Mouse (Mus musculus) liver, embryonic 15.5 days (tissue): ENCODE measurements at regions not wholly inside any gene's neighbourhood (a gene's known extent, or its start where the extent isn't known, plus 50 kb on each side); places are given as distances from the start of the nearest gene placed in this dataset.

ENCODE experiments used
- ATAC-seq: fragments of 200-750 bp; cut with Nextera tagmentation; 2 replicates; pipeline ENCODE4 v1.8.0; 2017; ENCODE audit warnings: moderate number of reproducible peaks, mild to moderate bottlenecking, moderate library complexity; ENCODE audit not compliant: insufficient read depth
- H3K27ac ChIP-seq: fragments of 300-500 bp; sonication (generic); replicated peaks from 2 replicates; pipeline ENCODE4 v1.5.1; 2015; ENCODE audit warnings: mild to moderate bottlenecking, inconsistent platforms
- H3K27me3 ChIP-seq: fragments of 300-500 bp; sonication (generic); 2 replicates; pipeline ENCODE4 v1.6.1; 2015; ENCODE audit warnings: mild to moderate bottlenecking, inconsistent platforms
- H3K36me3 ChIP-seq: fragments of 300-500 bp; sonication (generic); replicated peaks from 2 replicates; pipeline ENCODE4 v1.6.1; 2015; ENCODE audit warnings: moderate library complexity, mild to moderate bottlenecking, inconsistent platforms
- H3K4me1 ChIP-seq: fragments of 300-500 bp; sonication (generic); replicated peaks from 2 replicates; pipeline ENCODE4 v1.6.1; 2015; ENCODE audit warnings: inconsistent platforms
- H3K4me2 ChIP-seq: fragments of 300-500 bp; sonication (generic); 2 replicates; pipeline ENCODE4 v1.6.1; 2015; ENCODE audit warnings: moderate library complexity, mild to moderate bottlenecking, inconsistent platforms
- H3K4me3 ChIP-seq: fragments of 300-500 bp; sonication (generic); replicated peaks from 2 replicates; pipeline ENCODE4 v1.5.1; 2015; ENCODE audit warnings: mild to moderate bottlenecking, inconsistent platforms
- H3K9ac ChIP-seq: fragments of 300-500 bp; sonication (generic); 2 replicates; pipeline ENCODE4 v1.6.1; 2015; ENCODE audit warnings: moderate library complexity, mild to moderate bottlenecking, inconsistent platforms
- H3K9me3 ChIP-seq: fragments of 300-500 bp; sonication (generic); replicated peaks from 2 replicates; pipeline ENCODE4 v1.6.1; 2016; ENCODE audit warnings: inconsistent platforms
- WGBS: fragments of 180-500 bp; shearing (Covaris S2); methylation state at CpG from one replicate; pipeline ENCODE4 v1.1.7; 2015; ENCODE audit warnings: mixed read lengths; ENCODE audit not compliant: insufficient replicate concordance; 5-methylcytosine and 5-hydroxymethylcytosine counted together

- no peak for ATAC-seq
- Histone ChIP-seq H3K9ac (no peak overlapping the region), H3K27ac (no peak overlapping the region), H3K36me3 (no peaks in the 10 kb centered on the region), H3K4me3 (no peak overlapping the region), H3K4me2 (no peak overlapping the region), H3K4me1 (peaks cover 9% of the 10 kb centered on the region), H3K9me3 (no peaks in the 10 kb centered on the region), H3K27me3 (0 out of 2 replicates have a peak, but pooled peaks cover 4% of the 10 kb centered on the region)
- 84% methylated on average over 7 of the region's 7 CpGs for WGBS
Observed at GRCm38 (mm10) chr17:88260176-88260575, 180.3 kb upstream of the Foxn2 start.

GRCm38 (mm10) chr17:88260826-88261225 is 179.7 kb upstream of the Foxn2 start:
- Histone ChIP-seq H3K27ac (no peak overlapping the region), H3K4me1 (peaks cover 9% of the 10 kb centered on the region), H3K4me3 (no peak overlapping the region), H3K4me2 (no peak overlapping the region), H3K27me3 (0 out of 2 replicates have a peak, but pooled peaks cover 4% of the 10 kb centered on the region), H3K9ac (no peak overlapping the region), H3K36me3 (no peaks in the 10 kb centered on the region), H3K9me3 (no peaks in the 10 kb centered on the region)
- 57% methylated on average over 6 of the region's 6 CpGs for WGBS
- no peak for ATAC-seq

- Histone ChIP-seq H3K9ac (no peak overlapping the region), H3K4me2 (no peak overlapping the region), H3K27me3 (0 out of 2 replicates have a peak, but pooled peaks cover 2% of the 10 kb centered on the region), H3K4me1 (peaks cover 3% of the 10 kb centered on the region; the same call in 1 of the 2 replicates), H3K4me3 (no peak overlapping the region), H3K9me3 (no peaks in the 10 kb centered on the region), H3K36me3 (no peaks in the 10 kb centered on the region), H3K27ac (no peak overlapping the region)
- WGBS = 62% methylated on average over 8 of the region's 8 CpGs
- no peak for ATAC-seq
Observed at GRCm38 (mm10) chr17:88261556-88261955, 179.0 kb upstream of the Foxn2 start.

- Histone ChIP-seq H3K9me3 (no peaks in the 10 kb centered on the region), H3K4me2 (no peak overlapping the region), H3K27ac (no peak overlapping the region), H3K9ac (no peak overlapping the region), H3K4me1 (no peaks in the 10 kb centered on the region), H3K27me3 (no peaks in the 10 kb centered on the region), H3K4me3 (no peak overlapping the region), H3K36me3 (no peaks in the 10 kb centered on the region)
- 66% methylated on average over 13 of the region's 13 CpGs for WGBS
- no peak for ATAC-seq
Observed at GRCm38 (mm10) chr17:88262326-88263187, 178.0 kb upstream of the Foxn2 start.

GRCm38 (mm10) chr17:88265291-88265690 is 175.2 kb upstream of the Foxn2 start:
- no peaks in the 10 kb centered on the region for H3K36me3 ChIP-seq
- ATAC-seq = no peak; the same call in 1 of the 2 replicates
- H3K4me2 ChIP-seq = peak overlapping the region; percentile 18
- H3K9ac ChIP-seq = no peak overlapping the region
- no peaks in the 10 kb centered on the region for H3K27me3 ChIP-seq
- 65% methylated on average over 13 of the region's 13 CpGs for WGBS
- H3K4me3 ChIP-seq = no peak overlapping the region
- no peaks in the 10 kb centered on the region for H3K4me1 ChIP-seq
- no peaks in the 10 kb centered on the region for H3K9me3 ChIP-seq
- H3K27ac ChIP-seq = 0 out of 2 replicates have a peak overlapping the region, but pooled peaks have one; percentile 29

- Histone ChIP-seq H3K4me3 (no peak overlapping the region), H3K4me1 (no peaks in the 10 kb centered on the region), H3K27ac (no peak overlapping the region), H3K27me3 (no peaks in the 10 kb centered on the region), H3K9ac (no peak overlapping the region), H3K4me2 (no peak overlapping the region), H3K36me3 (no peaks in the 10 kb centered on the region), H3K9me3 (no peaks in the 10 kb centered on the region)
- WGBS = 66% methylated on average over 8 of the region's 8 CpGs
- no peak for ATAC-seq
Observed at GRCm38 (mm10) chr17:88268216-88268615, 172.3 kb upstream of the Foxn2 start.

GRCm38 (mm10) chr17:88268802-88269201 is 171.7 kb upstream of the Foxn2 start:
- no peak for ATAC-seq
- WGBS = 82% methylated on average over 14 of the region's 14 CpGs

GRCm38 (mm10) chr17:88270896-88271295 is 169.6 kb upstream of the Foxn2 start:
- Histone ChIP-seq H3K27me3 (no peaks in the 10 kb centered on the region), H3K9ac (no peak overlapping the region), H3K4me1 (no peaks in the 10 kb centered on the region), H3K9me3 (no peaks in the 10 kb centered on the region), H3K4me3 (no peak overlapping the region), H3K36me3 (no peaks in the 10 kb centered on the region), H3K27ac (no peak overlapping the region), H3K4me2 (no peak overlapping the region)
- 58% methylated on average over 5 of the region's 5 CpGs for WGBS
- no peak for ATAC-seq

More at GRCm38 (mm10) chr17:88268802-88269201, 171.7 kb upstream of the Foxn2 start:
- Histone ChIP-seq H3K27me3 (no peaks in the 10 kb centered on the region), H3K9me3 (no peaks in the 10 kb centered on the region), H3K27ac (no peak overlapping the region), H3K36me3 (no peaks in the 10 kb centered on the region), H3K9ac (no peak overlapping the region), H3K4me3 (no peak overlapping the region), H3K4me2 (no peak overlapping the region), H3K4me1 (no peaks in the 10 kb centered on the region)

GRCm38 (mm10) chr17:88272161-88272560 is 168.3 kb upstream of the Foxn2 start:
- no peaks in the 10 kb centered on the region for H3K36me3 ChIP-seq
- no peaks in the 10 kb centered on the region for H3K4me1 ChIP-seq
- H3K4me3 ChIP-seq = no peak overlapping the region
- WGBS = 75% methylated on average over 5 of the region's 5 CpGs
- no peaks in the 10 kb centered on the region for H3K9me3 ChIP-seq
- H3K27me3 ChIP-seq = no peaks in the 10 kb centered on the region
- H3K9ac ChIP-seq = no peak overlapping the region
- H3K27ac ChIP-seq = no peak overlapping the region
- no peak for ATAC-seq
- H3K4me2 ChIP-seq = no peak overlapping the region

GRCm38 (mm10) chr17:88273520-88273919 is 167.0 kb upstream of the Foxn2 start:
- 62% methylated on average over 9 of the region's 9 CpGs for WGBS
- Histone ChIP-seq H3K36me3 (no peaks in the 10 kb centered on the region), H3K27me3 (no peaks in the 10 kb centered on the region), H3K4me2 (no peak overlapping the region), H3K9ac (no peak overlapping the region), H3K4me1 (no peaks in the 10 kb centered on the region), H3K27ac (no peak overlapping the region), H3K4me3 (no peak overlapping the region), H3K9me3 (no peaks in the 10 kb centered on the region)
- no peak for ATAC-seq

- no peaks in the 10 kb centered on the region for H3K27me3 ChIP-seq
- no peak overlapping the region for H3K27ac ChIP-seq
- no peak overlapping the region for H3K4me3 ChIP-seq
- no peak overlapping the region for H3K9ac ChIP-seq
- H3K4me1 ChIP-seq = no peaks in the 10 kb centered on the region
- H3K9me3 ChIP-seq = no peaks in the 10 kb centered on the region
- no peaks in the 10 kb centered on the region for H3K36me3 ChIP-seq
- no peak overlapping the region for H3K4me2 ChIP-seq
- ATAC-seq = no peak
- 61% methylated on average over 14 of the region's 14 CpGs for WGBS
Observed at GRCm38 (mm10) chr17:88274003-88274698, 166.4 kb upstream of the Foxn2 start.
